Mouse (Mus musculus) forebrain, postnatal 0 days (tissue): ENCODE results near the gene Crtac1. TPM values are rescaled to one million over a fixed set of nuclear protein-coding genes. Genes with fewer than 3 reads are reported as not detected.

Experiments used
- ATAC-seq: fragments of 200-750 bp; cut with Nextera tagmentation; 2 replicates; pipeline ENCODE4 v1.8.0; 2017; ENCODE audit warnings: mild to moderate bottlenecking, moderate library complexity
- DNase-seq: peaks from one replicate; pipeline ENCODE4 v3.0.0-alpha.2; 2015
- H3K27ac ChIP-seq: fragments of 300-500 bp; sonication (generic); 2 replicates; pipeline ENCODE4 v1.5.1; 2014; ENCODE audit warnings: low read depth, mild to moderate bottlenecking, antibody characterized with exemption, low read length, moderate library complexity, mixed read lengths
- H3K27me3 ChIP-seq: fragments of 300-500 bp; sonication (generic); 2 replicates; pipeline ENCODE4 v1.6.1; 2014; ENCODE audit warnings: mild to moderate bottlenecking, low read length, mixed read lengths; ENCODE audit not compliant: insufficient read depth
- H3K36me3 ChIP-seq: fragments of 300-500 bp; sonication (generic); 2 replicates; pipeline ENCODE4 v1.6.1; 2014; ENCODE audit warnings: mild to moderate bottlenecking, moderate library complexity; ENCODE audit not compliant: insufficient read depth
- H3K4me1 ChIP-seq: fragments of 300-500 bp; sonication (generic); 2 replicates; pipeline ENCODE4 v1.6.1; 2014; ENCODE audit warnings: antibody characterized with exemption; ENCODE audit not compliant: insufficient read depth
- H3K4me2 ChIP-seq: fragments of 300-500 bp; sonication (generic); 2 replicates; pipeline ENCODE4 v1.6.1; 2014; ENCODE audit warnings: low read depth, mild to moderate bottlenecking, moderate library complexity
- H3K4me3 ChIP-seq: fragments of 300-500 bp; sonication (generic); 2 replicates; pipeline ENCODE4 v1.5.1; 2014; ENCODE audit warnings: low read depth, low read length, mixed read lengths
- H3K9ac ChIP-seq: fragments of 300-500 bp; sonication (generic); 2 replicates; pipeline ENCODE4 v1.6.1; 2014; ENCODE audit warnings: mild to moderate bottlenecking
- H3K9me3 ChIP-seq: fragments of 300-500 bp; sonication (generic); 2 replicates; pipeline ENCODE4 v1.6.1; 2016; ENCODE audit warnings: low read length
- CTCF ChIP-seq: sonication (generic); IDR thresholded peaks from 2 replicates; pipeline ENCODE4 v1.5.1; 2016; ENCODE audit warnings: antibody characterized with exemption, control low read depth, low read depth
- WGBS: fragments of 180-500 bp; shearing (Covaris S2); extraction: QIAGEN DNeasy Blood & Tissue Kit; methylation state at CpG from one replicate; pipeline ENCODE4 v1.1.7; 2014; 5-methylcytosine and 5-hydroxymethylcytosine counted together
- polyA plus RNA-seq: library from polyadenylated mRNA; unstranded; fragments of >200 nt; fragmentation: Nextera tagmentation; extraction: Ambion mirVana; gene quantifications from 2 replicates; pipeline ENCODE4 v1.2.1, GENCODE M21; 2015
- total RNA-seq: library from RNA; depleted of rRNA; stranded (reverse); fragments of >200 nt; gene quantifications from 2 replicates; pipeline ENCODE4 v1.2.3, GENCODE M21; 2014

Crtac1 gene
- total and polyA plus RNA-seq, 2 experiments from 2014 or later, result 16.6 to 49.9 TPM

- no peak overlapping the region for H3K27ac ChIP-seq
- no peaks in the 10 kb centered on the region for H3K36me3 ChIP-seq
- no peak overlapping the region for H3K4me2 ChIP-seq
- no peak overlapping the region for H3K4me3 ChIP-seq
- H3K9ac ChIP-seq, result no peak overlapping the region
- no peak for TF ChIP-seq CTCF
- no peak for DNase-seq
- ATAC-seq, result no peak
- no peaks in the 10 kb centered on the region for H3K4me1 ChIP-seq
- no peaks in the 10 kb centered on the region for H3K9me3 ChIP-seq
- H3K27me3 ChIP-seq, result no peaks in the 10 kb centered on the region; the same call in 1 of the 2 replicates
- 87% methylated on average over 8 of the region's 8 CpGs for WGBS
These were observed 27.9 kb upstream of the Crtac1 start for GRCm38 (mm10) chr19:42459512-42459911.

DNA sequence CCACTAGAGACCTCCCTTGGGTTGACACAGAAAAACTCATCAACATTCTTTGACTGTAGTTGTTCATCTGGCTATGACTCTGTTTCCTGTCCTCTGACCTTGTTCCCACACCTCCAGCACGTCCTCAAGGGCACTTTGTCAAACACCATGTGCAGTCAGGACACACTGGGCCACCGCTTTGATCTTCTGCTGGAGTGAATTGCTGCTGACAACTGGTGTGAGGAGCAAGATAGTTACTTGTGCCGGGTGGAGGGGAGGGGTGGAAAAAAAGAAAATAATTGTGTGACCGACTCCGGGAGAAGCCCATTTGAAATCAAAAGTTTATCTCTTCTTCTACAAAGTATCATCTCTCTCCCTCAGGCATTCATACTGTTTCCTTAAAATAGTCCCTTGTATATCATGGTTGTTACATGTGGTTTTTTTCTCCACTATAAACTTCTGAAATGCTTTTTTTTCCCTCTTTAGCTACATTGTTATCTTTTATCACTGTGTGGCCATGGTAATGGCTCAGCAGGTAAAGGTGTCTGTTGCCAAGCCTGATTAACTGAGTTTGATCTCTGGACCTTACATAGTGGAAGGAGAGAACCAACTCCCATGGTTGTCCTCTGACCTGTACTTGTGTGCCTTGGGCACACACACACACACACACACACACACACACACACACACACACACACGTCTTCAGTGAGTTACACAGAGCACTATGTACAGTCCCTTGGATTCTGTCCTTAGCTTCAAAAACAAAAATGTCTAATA, 23.1 kb upstream of the Crtac1 start:
- Histone ChIP-seq H3K4me3 (no peak overlapping the region), H3K9me3 (no peaks in the 10 kb centered on the region), H3K27me3 (no peaks in the 10 kb centered on the region; the same call in 1 of the 2 replicates), H3K36me3 (no peaks in the 10 kb centered on the region), H3K9ac (no peak overlapping the region), H3K4me2 (no peak overlapping the region), H3K27ac (no peak overlapping the region), H3K4me1 (no peaks in the 10 kb centered on the region)
- DNase-seq (no peak), ATAC-seq (no peak)
- WGBS, result 74% methylated on average over 6 of the region's 6 CpGs
- TF ChIP-seq CTCF, result no peak

DNA sequence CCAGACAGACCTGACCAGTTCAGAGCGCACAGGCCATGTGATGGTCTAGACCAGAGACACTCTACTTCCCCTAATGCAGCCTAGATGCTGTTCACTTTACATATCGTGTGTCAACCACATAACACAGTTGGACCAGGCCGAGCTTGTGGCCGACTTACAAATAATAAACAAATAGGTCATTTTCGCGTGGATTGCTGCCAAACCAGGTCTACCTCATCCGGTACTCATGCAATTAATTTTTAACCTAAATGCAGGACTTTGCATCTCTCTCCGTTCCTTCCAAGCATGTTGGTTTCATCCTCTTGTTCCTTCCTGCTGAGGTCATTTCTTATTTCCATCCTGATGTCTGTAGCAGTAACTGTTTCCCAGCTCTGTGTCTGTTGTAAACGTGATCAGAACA, 22.4 kb upstream of the Crtac1 start:
- no peak overlapping the region for H3K9ac ChIP-seq
- H3K27ac ChIP-seq, result no peak overlapping the region
- H3K27me3 ChIP-seq, result no peaks in the 10 kb centered on the region; the same call in 1 of the 2 replicates
- H3K4me3 ChIP-seq, result no peak overlapping the region
- H3K4me1 ChIP-seq, result no peaks in the 10 kb centered on the region
- DNase-seq (no peak), ATAC-seq (no peak)
- H3K9me3 ChIP-seq, result no peaks in the 10 kb centered on the region
- no peak for TF ChIP-seq CTCF
- 91% methylated on average over 9 of the region's 9 CpGs for WGBS
- no peaks in the 10 kb centered on the region for H3K36me3 ChIP-seq
- no peak overlapping the region for H3K4me2 ChIP-seq

DNA sequence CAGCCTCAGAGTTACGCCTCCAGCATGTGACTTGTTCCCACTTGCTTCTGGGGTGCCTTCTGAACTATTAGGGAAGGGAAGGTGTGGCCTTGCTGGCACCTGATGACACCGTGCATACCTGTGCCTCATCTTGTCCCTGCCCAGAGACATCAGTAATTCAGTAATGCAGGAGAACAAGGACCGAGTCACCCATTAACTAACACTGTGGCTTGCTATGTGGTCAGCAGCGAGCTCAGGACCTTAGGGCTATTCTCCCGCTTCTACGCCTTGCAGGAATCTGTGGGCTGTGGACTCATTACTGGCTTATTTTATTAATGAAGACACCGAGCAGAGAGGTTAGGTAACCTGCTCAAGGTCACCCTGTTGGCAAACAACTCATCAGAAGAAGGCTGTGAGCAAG, 21.0 kb upstream of the Crtac1 start:
- no peak overlapping the region for H3K27ac ChIP-seq
- H3K4me3 ChIP-seq, result no peak overlapping the region
- no peaks in the 10 kb centered on the region for H3K4me1 ChIP-seq
- H3K9ac ChIP-seq, result no peak overlapping the region
- no peaks in the 10 kb centered on the region for H3K9me3 ChIP-seq
- no peaks in the 10 kb centered on the region for H3K27me3 ChIP-seq
- H3K36me3 ChIP-seq, result no peaks in the 10 kb centered on the region
- 86% methylated on average over 7 of the region's 7 CpGs for WGBS
- no peak overlapping the region for H3K4me2 ChIP-seq
- DNase-seq (no peak), ATAC-seq (no peak)
- no peak for TF ChIP-seq CTCF

DNA sequence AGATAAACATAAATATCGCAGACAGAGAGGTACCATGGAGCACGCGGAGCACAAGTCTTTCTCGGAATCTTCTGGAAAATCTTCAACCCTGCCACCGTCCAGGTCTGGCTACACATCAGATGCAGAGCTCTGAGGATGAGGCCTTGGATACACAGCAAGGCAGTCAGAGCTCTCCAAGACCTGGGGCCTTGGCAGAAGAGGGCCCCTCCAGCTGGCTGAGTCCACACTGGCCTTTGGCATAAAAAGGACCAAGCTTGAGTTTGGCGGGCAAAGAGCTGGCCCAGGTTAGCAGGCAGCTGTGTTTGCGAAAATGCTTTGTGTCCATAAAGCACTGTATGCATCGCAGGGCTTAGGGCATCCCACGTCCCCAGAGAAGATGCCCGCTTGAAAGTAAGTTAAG, 17.0 kb upstream of the Crtac1 start:
- DNase-seq (no peak), ATAC-seq (no peak)
- no peaks in the 10 kb centered on the region for H3K9me3 ChIP-seq

GRCm38 (mm10) chr19:42443887-42444409, 12.4 kb upstream of the Crtac1 start:
- Histone ChIP-seq H3K9ac (no peak overlapping the region), H3K27ac (no peak overlapping the region), H3K36me3 (no peaks in the 10 kb centered on the region), H3K9me3 (no peaks in the 10 kb centered on the region), H3K4me2 (no peak overlapping the region), H3K4me3 (no peak overlapping the region), H3K4me1 (no peaks in the 10 kb centered on the region; the same call in 1 of the 2 replicates), H3K27me3 (no peaks in the 10 kb centered on the region)
- peak; percentile 67 for ATAC-seq
- WGBS, result 8% methylated on average over 3 of the region's 3 CpGs
- DNase-seq, result peak; percentile 78
- TF ChIP-seq CTCF, result peak; percentile 90

More for the DNA sequence above, 17.0 kb upstream of the Crtac1 start:
- Histone ChIP-seq H3K4me1 (no peaks in the 10 kb centered on the region), H3K4me2 (no peak overlapping the region), H3K36me3 (no peaks in the 10 kb centered on the region), H3K4me3 (no peak overlapping the region), H3K27me3 (no peaks in the 10 kb centered on the region), H3K27ac (no peak overlapping the region), H3K9ac (no peak overlapping the region)
- TF ChIP-seq CTCF, result no peak
- 84% methylated on average over 10 of the region's 10 CpGs for WGBS

DNA sequence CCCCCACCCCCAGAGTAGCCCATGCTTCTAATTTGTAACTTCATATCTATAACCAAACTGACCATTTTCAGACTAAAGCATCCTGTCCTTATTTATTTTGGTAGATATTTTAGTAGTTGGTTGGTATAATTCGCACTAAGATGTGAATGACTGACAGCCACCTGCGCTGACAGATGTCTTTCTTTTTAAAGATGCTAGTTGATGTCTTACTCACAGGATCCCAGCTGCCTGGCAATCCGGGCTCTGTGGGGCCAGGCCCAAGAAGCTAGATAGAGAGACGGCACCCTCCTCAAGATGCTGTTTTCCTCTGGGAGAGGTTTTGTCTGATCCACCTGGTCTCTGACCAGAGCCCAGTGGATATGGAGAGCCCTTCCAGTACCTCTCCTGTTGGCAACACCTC, 11.7 kb upstream of the Crtac1 start:
- no peaks in the 10 kb centered on the region; the same call in 1 of the 2 replicates for H3K4me1 ChIP-seq
- DNase-seq (peak; percentile 48), ATAC-seq (0 out of 2 replicates have a peak, but pooled peaks have one; percentile 25)
- H3K27me3 ChIP-seq, result no peaks in the 10 kb centered on the region
- no peak overlapping the region for H3K4me2 ChIP-seq
- H3K36me3 ChIP-seq, result no peaks in the 10 kb centered on the region
- WGBS, result 58% methylated on average over 4 of the region's 4 CpGs
- no peak overlapping the region for H3K27ac ChIP-seq
- no peaks in the 10 kb centered on the region for H3K9me3 ChIP-seq
- no peak for TF ChIP-seq CTCF
- H3K4me3 ChIP-seq, result no peak overlapping the region
- no peak overlapping the region for H3K9ac ChIP-seq
